Mouse (Mus musculus) kidney, postnatal 0 days (tissue): ENCODE results near the gene Papola. TPM values are rescaled to one million over a fixed set of nuclear protein-coding genes. Genes with fewer than 3 reads are reported as not detected.
"Not testable (repeated sequence)": the region's sequence is repeated elsewhere in the genome, so short reads cannot be mapped to it uniquely, and the experiment has no call there.

Experiments
- ATAC-seq: fragments of 200-750 bp; cut with Nextera tagmentation; replicated peaks from 2 replicates; pipeline ENCODE4 v1.8.0; 2017; ENCODE audit warnings: low read depth, moderate number of reproducible peaks, moderate TSS enrichment, moderate library complexity; ENCODE audit not compliant: low FRiP score
- DNase-seq: peaks from one replicate; pipeline ENCODE4 v3.0.0-alpha.2; 2016; ENCODE audit warnings: low spot score
- H3K27ac ChIP-seq: fragments of 300-500 bp; sonication (generic); 2 replicates; pipeline ENCODE4 v1.5.1; 2014; ENCODE audit warnings: mild to moderate bottlenecking
- H3K27me3 ChIP-seq: fragments of 300-500 bp; sonication (generic); 2 replicates; pipeline ENCODE4 v1.6.1; 2014; ENCODE audit warnings: low read length, mixed read lengths; ENCODE audit not compliant: insufficient read depth
- H3K36me3 ChIP-seq: fragments of 300-500 bp; sonication (generic); 2 replicates; pipeline ENCODE4 v1.6.1; 2014; ENCODE audit warnings: low read length, mixed read lengths; ENCODE audit not compliant: insufficient read depth
- H3K4me1 ChIP-seq: fragments of 300-500 bp; sonication (generic); replicated peaks from 2 replicates; pipeline ENCODE4 v1.6.1; 2014; ENCODE audit warnings: antibody characterized with exemption, low read length, mixed read lengths; ENCODE audit not compliant: insufficient read depth
- H3K4me2 ChIP-seq: fragments of 300-500 bp; sonication (generic); 2 replicates; pipeline ENCODE4 v1.6.1; 2014; ENCODE audit warnings: mild to moderate bottlenecking, low read length, moderate library complexity, mixed read lengths
- H3K4me3 ChIP-seq: fragments of 300-500 bp; sonication (generic); replicated peaks from 2 replicates; pipeline ENCODE4 v1.5.1; 2014; ENCODE audit warnings: low read depth, low read length
- H3K9ac ChIP-seq: fragments of 300-500 bp; sonication (generic); 2 replicates; pipeline ENCODE4 v1.6.1; 2014; ENCODE audit warnings: low read depth, low read length
- H3K9me3 ChIP-seq: fragments of 300-500 bp; sonication (generic); replicated peaks from 2 replicates; pipeline ENCODE4 v1.6.1; 2016; ENCODE audit warnings: low read length, inconsistent platforms, mixed read lengths
- CTCF ChIP-seq: IDR thresholded peaks from 2 replicates; pipeline ENCODE4 v1.5.1; 2016; ENCODE audit warnings: antibody characterized with exemption, low read depth, mild to moderate bottlenecking, moderate library complexity
- WGBS: fragments of 180-500 bp; shearing (Covaris S2); extraction: QIAGEN DNeasy Blood & Tissue Kit; methylation state at CpG from one replicate; pipeline ENCODE4 v1.1.7; 2014; 5-methylcytosine and 5-hydroxymethylcytosine counted together
- polyA plus RNA-seq: library from polyadenylated mRNA; unstranded; fragments of >200 nt; fragmentation: Nextera tagmentation; extraction: Ambion mirVana; gene quantifications from 2 replicates; pipeline ENCODE4 v1.2.1, GENCODE M21; 2015

Gene Papola
- polyA plus RNA-seq, 1 experiment from 2014 or later: 189 TPM

GRCm38 (mm10) chr12:105835571-105835970 is 51.1 kb downstream of the Papola start:
- WGBS: 77% methylated on average over 6 of the region's 6 CpGs

GRCm38 (mm10) chr12:105836196-105836595 is 51.7 kb downstream of the Papola start:
- Histone ChIP-seq H3K9ac (no peak overlapping the region), H3K36me3 (peaks cover 45% of the 10 kb centered on the region), H3K4me1 (no peaks in the 10 kb centered on the region), H3K27me3 (no peaks in the 10 kb centered on the region), H3K9me3 (no peaks in the 10 kb centered on the region), H3K4me2 (no peak overlapping the region), H3K27ac (no peak overlapping the region), H3K4me3 (no peak overlapping the region)
- 77% methylated on average over 2 of the region's 2 CpGs for WGBS
- peak; percentile 67 for TF ChIP-seq CTCF
- ATAC-seq (no peak), DNase-seq (peak; percentile 62)

More at GRCm38 (mm10) chr12:105835571-105835970, 51.1 kb downstream of the Papola start:
- DNase-seq (no peak), ATAC-seq (no peak)
- H3K9ac ChIP-seq: no peak overlapping the region
- H3K4me1 ChIP-seq: no peaks in the 10 kb centered on the region
- H3K4me3 ChIP-seq: no peak overlapping the region
- peaks cover 52% of the 10 kb centered on the region for H3K36me3 ChIP-seq
- no peaks in the 10 kb centered on the region for H3K9me3 ChIP-seq
- no peak overlapping the region for H3K4me2 ChIP-seq
- H3K27ac ChIP-seq: no peak overlapping the region
- no peaks in the 10 kb centered on the region for H3K27me3 ChIP-seq
- TF ChIP-seq CTCF: no peak

GRCm38 (mm10) chr12:105839096-105839495 is 54.6 kb downstream of the Papola start:
- H3K27ac ChIP-seq: no peak overlapping the region
- H3K9me3 ChIP-seq: no peaks in the 10 kb centered on the region
- H3K36me3 ChIP-seq: peaks cover 31% of the 10 kb centered on the region
- no peak for ATAC-seq
- peak; percentile 78 for TF ChIP-seq CTCF
- no peaks in the 10 kb centered on the region for H3K4me1 ChIP-seq
- H3K9ac ChIP-seq: no peak overlapping the region
- H3K4me2 ChIP-seq: no peak overlapping the region
- DNase-seq: peak; percentile 67
- 71% methylated on average over 4 of the region's 4 CpGs for WGBS
- H3K4me3 ChIP-seq: no peak overlapping the region
- no peaks in the 10 kb centered on the region for H3K27me3 ChIP-seq

- not testable (repeated sequence) for H3K9me3 ChIP-seq, H3K4me3 ChIP-seq, DNase-seq, H3K4me2 ChIP-seq, H3K4me1 ChIP-seq, H3K27ac ChIP-seq, H3K9ac ChIP-seq, H3K27me3 ChIP-seq, ATAC-seq
- TF ChIP-seq CTCF: peak; percentile 42
- H3K36me3 ChIP-seq: peaks cover 23% of the 10 kb centered on the region
- 94% methylated on average over 8 of the region's 8 CpGs for WGBS
Measured at GRCm38 (mm10) chr12:105840545-105840944, 56.1 kb downstream of the Papola start.

GRCm38 (mm10) chr12:105843243-105844005 is 58.9 kb downstream of the Papola start:
- no peak overlapping the region for H3K4me3 ChIP-seq
- no peak for TF ChIP-seq CTCF
- DNase-seq: no peak
- H3K9me3 ChIP-seq: no peaks in the 10 kb centered on the region
- H3K4me1 ChIP-seq: no peaks in the 10 kb centered on the region
- no peak overlapping the region for H3K4me2 ChIP-seq
- no peak for ATAC-seq
- no peak overlapping the region for H3K27ac ChIP-seq
- H3K9ac ChIP-seq: no peak overlapping the region
- 63% methylated on average over 12 of the region's 12 CpGs for WGBS
- H3K27me3 ChIP-seq: no peaks in the 10 kb centered on the region
- peaks cover 4% of the 10 kb centered on the region; the same call in 1 of the 2 replicates for H3K36me3 ChIP-seq

- Histone ChIP-seq H3K4me1 (no peaks in the 10 kb centered on the region), H3K27me3 (no peaks in the 10 kb centered on the region), H3K9ac (no peak overlapping the region), H3K9me3 (no peaks in the 10 kb centered on the region), H3K36me3 (peaks cover 2% of the 10 kb centered on the region; the same call in 1 of the 2 replicates), H3K4me3 (no peak overlapping the region), H3K4me2 (no peak overlapping the region), H3K27ac (no peak overlapping the region)
- WGBS: 92% methylated on average over 4 of the region's 4 CpGs
- ATAC-seq: no peak
- no peak for DNase-seq
- TF ChIP-seq CTCF: no peak
Measured at GRCm38 (mm10) chr12:105844406-105844805, 59.9 kb downstream of the Papola start.
